Mouse (Mus musculus) ES-Bruce4 (cell line): ENCODE data around the gene Sppl2b. TPM values are rescaled to one million over a fixed set of nuclear protein-coding genes. Genes with fewer than 3 reads are reported as not detected.

Experiments
- H3K27ac ChIP-seq: 2 replicates; pipeline ENCODE4 v1.5.1; 2012; ENCODE audit warnings: low read length, inconsistent platforms; ENCODE audit not compliant: insufficient read depth
- H3K27me3 ChIP-seq: 2 replicates; pipeline ENCODE4 v1.6.1; 2012; ENCODE audit warnings: mild to moderate bottlenecking, low read length, inconsistent platforms; ENCODE audit not compliant: control insufficient read depth, poor library complexity, insufficient read depth, severe bottlenecking
- H3K36me3 ChIP-seq: 2 replicates; pipeline ENCODE4 v1.6.1; 2012; ENCODE audit warnings: inconsistent platforms, mild to moderate bottlenecking, low read length, moderate library complexity; ENCODE audit not compliant: control insufficient read depth, poor library complexity, insufficient read depth, severe bottlenecking
- H3K4me1 ChIP-seq: one replicate; pipeline ENCODE4 v1.8.1; 2011; ENCODE audit warnings: low read length; ENCODE audit not compliant: control insufficient read depth, insufficient read depth
- H3K4me3 ChIP-seq: 2 replicates; pipeline ENCODE4 v1.5.1; 2011; ENCODE audit warnings: low read depth, mild to moderate bottlenecking, low read length
- H3K9ac ChIP-seq: 2 replicates; pipeline ENCODE4 v1.6.1; 2012; ENCODE audit warnings: low read depth, mild to moderate bottlenecking, inconsistent platforms; ENCODE audit not compliant: poor library complexity, severe bottlenecking
- H3K9me3 ChIP-seq: replicated peaks from 2 replicates; pipeline ENCODE4 v1.6.1; 2012; ENCODE audit warnings: mild to moderate bottlenecking, low read length, inconsistent platforms; ENCODE audit not compliant: control insufficient read depth, poor library complexity, insufficient read depth, severe bottlenecking
- CTCF ChIP-seq: IDR thresholded peaks from one replicate; pipeline ENCODE4 v1.8.1; 2011; ENCODE audit warnings: low read depth, low read length
- EP300 ChIP-seq: IDR thresholded peaks from 2 replicates; pipeline ENCODE4 v1.6.1; 2011; ENCODE audit warnings: low read depth, low read length; ENCODE audit not compliant: insufficient read depth
- POLR2A ChIP-seq: IDR thresholded peaks from one replicate; pipeline ENCODE4 v1.8.1; 2011; ENCODE audit warnings: low read length; ENCODE audit not compliant: insufficient read depth
- polyA plus RNA-seq: library from polyadenylated mRNA; stranded (reverse); fragments of >200 nt; gene quantifications from 2 replicates; pipeline ENCODE4 v1.2.4, GENCODE M21; 2011; ENCODE audit warnings: low read depth; ENCODE audit not compliant: missing spikeins, insufficient read depth, insufficient read length

Sppl2b gene
- polyA plus RNA-seq, 1 experiment, result 7.6 TPM

GRCm38 (mm10) chr10:80808099-80808984, 46.7 kb upstream of the Sppl2b start:
- Histone ChIP-seq H3K4me1 (peaks cover 3% of the 10 kb centered on the region), H3K4me3 (peak overlapping the region; percentile 5), H3K27me3 (no peaks in the 10 kb centered on the region), H3K36me3 (peaks cover 5% of the 10 kb centered on the region), H3K9ac (peak overlapping the region; percentile 60), H3K9me3 (no peaks in the 10 kb centered on the region), H3K27ac (no peak overlapping the region)
- TF ChIP-seq POLR2A, result no peak
- no peak for TF ChIP-seq EP300
- TF ChIP-seq CTCF, result no peak

- H3K9ac ChIP-seq, result peak overlapping the region; percentile 60
- H3K4me1 ChIP-seq, result peaks cover 3% of the 10 kb centered on the region
- no peaks in the 10 kb centered on the region for H3K36me3 ChIP-seq
- no peak for TF ChIP-seq CTCF
- TF ChIP-seq EP300, result no peak
- TF ChIP-seq POLR2A, result no peak
- no peak overlapping the region for H3K27ac ChIP-seq
- H3K4me3 ChIP-seq, result peak overlapping the region; percentile 5
- H3K9me3 ChIP-seq, result no peaks in the 10 kb centered on the region
- no peaks in the 10 kb centered on the region for H3K27me3 ChIP-seq
Observed at GRCm38 (mm10) chr10:80808985-80809632, 46.0 kb upstream of the Sppl2b start.

GRCm38 (mm10) chr10:80810084-80810483, 45.0 kb upstream of the Sppl2b start:
- H3K27ac ChIP-seq, result no peak overlapping the region
- no peaks in the 10 kb centered on the region for H3K36me3 ChIP-seq
- no peak for TF ChIP-seq CTCF
- TF ChIP-seq EP300, result no peak
- no peak for TF ChIP-seq POLR2A
- 0 out of 2 replicates have a peak overlapping the region, but pooled peaks have one; percentile 1 for H3K9ac ChIP-seq
- H3K27me3 ChIP-seq, result no peaks in the 10 kb centered on the region
- H3K9me3 ChIP-seq, result no peaks in the 10 kb centered on the region
- peak overlapping the region; percentile 43 for H3K4me3 ChIP-seq
- peaks cover 3% of the 10 kb centered on the region for H3K4me1 ChIP-seq

GRCm38 (mm10) chr10:80812391-80813041, 42.6 kb upstream of the Sppl2b start:
- H3K36me3 ChIP-seq, result no peaks in the 10 kb centered on the region
- H3K27me3 ChIP-seq, result no peaks in the 10 kb centered on the region
- no peak overlapping the region for H3K27ac ChIP-seq
- peaks cover 3% of the 10 kb centered on the region for H3K4me1 ChIP-seq
- TF ChIP-seq CTCF (no peak), EP300 (no peak), POLR2A (no peak)
- no peaks in the 10 kb centered on the region for H3K9me3 ChIP-seq
- H3K4me3 ChIP-seq, result no peak overlapping the region
- no peak overlapping the region for H3K9ac ChIP-seq

- H3K27me3 ChIP-seq, result no peaks in the 10 kb centered on the region
- H3K4me3 ChIP-seq, result no peak within 1 kb of the TSS
- no peak within 1 kb of the TSS for H3K27ac ChIP-seq
- no peaks in the 10 kb centered on the region for H3K9me3 ChIP-seq
- H3K4me1 ChIP-seq, result peaks cover 3% of the 10 kb centered on the region
- no peaks in the 10 kb centered on the region for H3K36me3 ChIP-seq
- H3K9ac ChIP-seq, result no peak within 1 kb of the TSS
- TF ChIP-seq POLR2A, result no peak
- no peak for TF ChIP-seq CTCF
- TF ChIP-seq EP300, result no peak
Observed at GRCm38 (mm10) chr10:80813366-80813765, 41.7 kb upstream of the Sppl2b start, which contains the start of gene Jsrp1. Gene Jsrp1, minus strand, starts transcription at chr10:80813498.
